Mouse (Mus musculus) regulatory T cell (primary cell): ENCODE measurements around the gene Spry2.

ENCODE experiments used
- in situ Hi-C: fragments of 300-600 bp; cut with MboI, MseI; formaldehyde crosslinking; loops from one replicate; pipeline ENCODE4 v1.15.1; 2025; ENCODE audit warnings: high pct_unique_total_duplicates

Spry2 gene

DNA sequence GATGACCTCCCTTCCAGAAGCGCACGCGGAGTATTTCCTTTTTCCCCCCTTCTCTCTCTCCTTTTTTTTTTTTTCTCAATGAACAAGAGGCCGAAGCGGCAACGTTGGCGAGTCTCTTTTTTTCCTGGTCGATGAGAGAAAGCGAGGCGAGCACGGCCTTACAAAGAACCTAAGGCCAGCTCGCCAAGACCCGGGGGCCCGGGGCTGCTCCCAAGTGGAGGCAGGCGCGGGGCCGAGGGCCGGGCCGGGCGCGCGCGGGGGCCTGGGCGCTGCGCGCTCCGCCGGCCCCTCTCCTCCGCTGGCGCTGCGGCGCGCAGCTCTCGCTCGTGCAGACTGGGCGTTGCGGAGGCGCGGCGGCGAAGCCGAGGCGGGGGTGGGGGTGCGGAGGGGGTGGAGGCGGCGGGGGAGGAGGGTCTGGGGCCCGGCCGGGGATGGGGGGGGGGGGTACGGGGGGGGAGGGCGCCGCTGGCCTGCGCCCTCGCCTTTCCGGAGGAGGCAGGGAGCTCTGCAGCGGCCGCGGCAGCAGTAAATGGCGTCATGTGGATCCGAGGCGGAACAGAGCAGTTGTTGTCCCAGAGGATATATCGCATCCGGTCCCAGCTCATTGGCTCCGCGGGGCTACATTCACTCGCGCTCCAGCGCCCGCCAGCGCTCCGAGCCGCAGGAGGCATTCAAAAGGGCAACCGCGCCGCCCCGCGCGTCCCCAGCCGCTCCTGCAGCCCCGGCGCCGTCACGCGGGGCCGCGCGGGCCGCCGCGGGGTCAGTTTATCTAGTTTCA is at the start of gene Spry2:
TSS of gene Spry2 (minus strand) at position 29 of the 778 bp plus-strand sequence.
- in situ Hi-C loops, result no loop called here

DNA sequence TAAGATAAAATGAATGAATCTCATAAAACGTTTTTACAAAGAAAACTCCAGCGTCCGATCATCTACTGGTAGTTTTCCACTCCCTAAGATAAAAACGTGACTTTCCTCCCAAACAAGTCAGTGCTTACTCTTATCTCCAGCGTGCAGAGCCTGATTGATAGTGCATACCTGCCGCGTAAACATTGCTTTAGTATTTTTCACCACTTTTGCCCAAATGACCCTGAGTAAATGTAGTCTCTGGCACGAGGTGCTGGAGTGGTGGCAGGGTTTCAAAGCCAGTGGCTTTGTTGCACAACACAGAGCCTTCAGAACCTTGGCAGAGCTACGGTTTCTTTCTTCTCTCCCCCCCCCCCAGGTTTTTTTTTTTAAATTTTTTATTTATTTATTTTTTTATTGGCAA is 44.7 kb upstream of the Spry2 start:
- in situ Hi-C loops, result no loop called here

DNA sequence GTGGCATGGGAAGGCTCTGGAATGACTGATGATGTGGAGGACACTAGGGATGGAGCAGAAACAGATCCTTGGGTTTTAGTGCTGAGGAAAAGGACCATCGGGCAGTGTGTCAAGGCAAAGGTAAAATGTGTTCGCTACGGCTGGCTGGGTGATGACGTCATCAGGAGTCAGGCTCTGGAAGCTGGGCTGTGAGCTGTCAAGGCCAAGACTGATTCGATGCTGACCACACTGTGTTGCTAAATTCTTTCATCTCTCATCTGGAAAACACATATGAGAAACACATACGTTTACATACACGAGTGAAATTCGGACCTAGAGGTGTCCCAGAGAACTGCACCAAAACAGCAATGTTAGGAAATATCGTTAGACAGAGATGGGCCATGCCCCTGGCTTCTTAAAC is 30.1 kb upstream of the Spry2 start:
- in situ Hi-C loops, result no loop called here

DNA sequence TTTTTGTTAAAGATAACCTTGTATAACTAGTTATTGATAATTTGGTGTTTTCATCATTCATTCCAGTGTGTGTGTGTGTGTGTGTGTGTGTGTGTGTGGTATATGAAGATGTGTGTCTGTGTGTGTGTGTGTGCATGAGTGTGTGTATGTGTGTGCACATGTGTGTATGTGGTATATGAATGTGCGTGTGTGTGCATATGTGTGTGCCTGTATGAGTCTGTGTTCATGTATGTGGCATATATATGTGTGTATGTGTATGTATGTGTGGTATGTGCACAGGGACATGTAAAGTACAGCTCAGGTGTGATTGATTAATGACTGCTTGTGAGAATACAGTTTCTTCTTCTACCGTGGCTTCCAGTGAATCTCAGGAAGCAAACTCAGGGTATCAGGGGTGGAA is 28.7 kb upstream of the Spry2 start:
- in situ Hi-C loops, result no loop called here

DNA sequence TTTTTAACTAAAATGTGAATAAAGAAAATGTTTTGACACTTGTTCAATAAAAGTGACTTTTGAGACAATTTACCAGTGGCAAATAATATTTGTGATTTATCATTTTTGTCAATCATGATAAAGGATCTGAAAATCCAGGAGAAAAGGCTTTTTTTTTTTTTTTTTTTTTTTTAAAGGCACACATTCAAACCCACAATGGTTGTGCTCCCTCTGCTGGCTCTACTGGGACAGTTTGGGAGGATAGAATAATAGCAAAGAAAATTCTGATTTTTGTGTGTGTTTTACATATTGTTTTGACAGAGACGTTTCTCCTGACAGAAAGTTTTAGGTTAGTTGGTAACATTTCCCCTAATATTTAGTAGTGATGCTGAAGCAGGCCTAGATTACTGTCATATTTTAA is 28.1 kb upstream of the Spry2 start:
- in situ Hi-C loops, result loop anchor here (25.0 kb wide), 1 partner anchor 1437 kb away; no protein-coding TSS in a partner anchor

DNA sequence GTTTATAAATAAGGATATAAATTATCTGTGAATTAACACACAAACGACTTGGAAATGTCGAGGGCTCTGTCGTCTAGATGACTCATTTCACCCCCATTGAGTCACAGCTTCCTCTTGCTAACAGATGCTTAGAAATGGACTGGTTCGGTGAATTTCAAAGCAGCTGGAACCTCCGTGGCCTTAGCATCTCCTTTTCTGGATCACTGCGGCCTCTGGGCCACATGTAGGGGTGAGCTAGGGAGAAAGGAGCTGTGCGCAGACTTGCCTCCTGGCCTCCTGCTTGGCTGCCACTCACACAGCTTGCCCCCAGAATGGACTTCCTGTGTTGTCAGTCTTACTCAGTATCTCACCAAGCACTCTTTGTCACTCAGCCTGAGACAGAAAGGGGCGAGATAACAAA is 26.3 kb upstream of the Spry2 start:
- in situ Hi-C loops, result loop anchor here (25.0 kb wide), 1 partner anchor 1436 kb away; no protein-coding TSS in a partner anchor

DNA sequence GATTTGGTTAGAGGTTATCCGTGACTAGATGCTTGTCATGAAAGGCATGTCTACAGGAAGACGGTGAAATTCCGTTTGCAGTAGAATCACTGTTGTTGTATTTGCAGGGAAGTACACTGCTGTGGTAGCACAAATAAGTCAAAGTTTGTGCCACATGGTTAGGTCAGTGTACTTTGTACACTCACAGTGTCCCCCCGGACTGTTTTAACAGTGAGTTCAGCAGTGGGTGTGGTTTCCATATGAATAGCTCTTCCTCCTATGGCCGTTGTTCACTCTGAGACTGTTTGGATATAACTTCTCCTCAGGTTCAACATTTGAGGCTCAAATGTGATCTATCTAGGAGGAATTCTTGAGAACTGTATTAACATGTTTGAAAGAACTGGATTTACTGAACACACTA is 25.8 kb upstream of the Spry2 start:
- in situ Hi-C loops, result loop anchor here (25.0 kb wide), 1 partner anchor 1435 kb away; no protein-coding TSS in a partner anchor

DNA sequence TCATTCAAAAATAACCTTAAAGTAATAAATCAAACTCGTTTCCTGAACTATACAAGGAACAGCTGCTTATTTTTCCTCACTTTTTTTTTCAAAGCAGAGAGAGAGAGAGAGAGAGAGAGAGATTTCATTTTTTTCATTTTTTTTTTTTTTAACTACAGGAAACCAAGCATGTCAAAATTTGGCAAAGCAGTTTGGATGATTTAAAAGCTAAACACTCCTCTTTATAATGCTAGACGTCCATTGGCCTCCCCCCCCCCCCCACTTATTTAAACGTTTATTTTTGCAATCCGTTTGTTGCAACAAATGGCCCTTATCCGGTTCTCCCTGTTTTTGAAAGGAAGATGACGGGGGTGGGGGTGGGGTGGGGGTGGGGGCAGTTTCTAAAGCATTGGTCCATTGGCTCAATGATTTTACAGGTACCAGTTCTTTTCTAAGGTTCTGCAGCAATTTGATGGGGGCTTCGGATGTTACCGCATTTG is 24.6 kb upstream of the Spry2 start:
- in situ Hi-C loops, result loop anchor here (25.0 kb wide), 1 partner anchor 1434 kb away; no protein-coding TSS in a partner anchor

DNA sequence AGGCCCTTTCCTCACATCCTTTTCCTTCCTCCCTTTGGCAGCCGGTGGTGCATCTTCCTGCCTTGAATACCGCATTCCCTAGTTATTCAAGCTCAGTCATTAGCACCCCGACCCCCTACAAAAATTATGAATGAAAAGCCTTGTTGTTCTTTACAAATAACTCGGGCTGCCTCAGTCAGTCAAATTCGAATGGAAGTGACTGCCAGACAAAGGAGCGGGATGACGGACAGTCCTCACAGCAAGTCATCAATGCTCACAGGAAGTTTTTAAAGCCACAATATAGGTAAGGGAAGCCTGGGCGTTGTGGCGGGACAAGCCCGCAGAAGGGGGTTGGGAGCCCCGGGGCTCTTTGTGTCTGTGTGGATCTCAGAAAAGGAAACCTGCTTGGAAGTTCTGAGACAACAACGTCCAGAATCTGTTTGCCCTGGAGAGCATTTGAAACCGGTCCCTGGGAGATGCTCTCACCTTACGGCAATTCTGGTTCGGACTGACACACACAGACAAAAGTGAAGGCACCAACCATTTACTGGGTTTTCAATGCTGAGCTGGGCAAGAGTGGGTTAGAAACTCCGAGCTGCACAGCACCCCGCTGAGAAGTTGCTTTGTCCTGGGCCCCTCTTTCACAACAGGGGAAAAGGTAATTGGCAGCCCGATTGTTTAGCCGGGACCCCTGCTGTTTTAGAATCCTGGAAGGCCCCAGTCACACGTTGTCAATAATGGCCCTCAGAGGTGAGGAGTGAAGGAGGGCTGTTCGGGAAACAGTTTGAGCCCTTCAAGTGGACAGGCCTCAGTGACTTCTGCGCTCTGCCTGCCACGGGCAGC is 24.0 kb upstream of the Spry2 start:
- in situ Hi-C loops, result loop anchor here (25.0 kb wide), 1 partner anchor 1433 kb away; no protein-coding TSS in a partner anchor

DNA sequence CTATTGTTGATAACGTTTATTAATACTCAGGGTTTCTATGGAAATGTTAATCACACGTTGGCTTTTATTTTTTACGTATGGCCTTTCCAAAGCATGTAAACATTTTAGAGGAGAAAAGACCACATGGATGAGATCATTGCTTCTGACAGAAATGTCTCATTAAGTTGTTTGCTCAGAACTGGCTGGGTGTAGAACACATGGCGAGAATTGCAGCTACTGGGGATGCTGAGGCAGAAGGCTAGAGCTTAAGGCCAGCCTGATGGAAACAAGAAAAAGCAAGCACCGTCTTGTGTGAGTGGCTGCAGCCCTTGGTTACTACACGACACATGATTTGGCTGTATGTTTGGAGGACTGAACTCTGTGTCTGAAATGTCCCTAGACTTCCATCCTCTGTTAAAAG is 10.6 kb upstream of the Spry2 start:
- in situ Hi-C loops, result loop anchor here (10.0 to 25.0 kb wide), 2 partner anchors 512 to 1420 kb away; no protein-coding TSS in a partner anchor

DNA sequence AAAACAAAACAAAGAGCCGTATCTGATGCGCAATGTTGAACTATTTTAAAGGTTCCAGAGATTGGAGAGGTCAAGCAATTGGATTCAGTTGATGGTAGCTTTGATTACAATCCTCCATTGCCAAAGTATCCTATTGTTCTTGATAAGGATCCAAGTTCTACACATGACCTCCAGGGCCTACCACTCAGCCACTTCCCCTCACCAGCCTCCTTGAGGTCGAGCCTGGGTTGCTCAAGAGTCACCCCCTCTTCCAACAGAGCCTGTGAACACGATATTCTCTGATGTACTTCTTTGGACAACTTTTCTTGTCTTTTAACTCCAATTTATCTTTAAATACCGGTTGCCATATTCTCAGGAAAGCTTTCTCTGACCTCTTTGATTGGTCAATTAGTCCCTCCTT is 9.3 kb upstream of the Spry2 start:
- in situ Hi-C loops, result loop anchor here (10.0 to 25.0 kb wide), 2 partner anchors 511 to 1419 kb away; no protein-coding TSS in a partner anchor

DNA sequence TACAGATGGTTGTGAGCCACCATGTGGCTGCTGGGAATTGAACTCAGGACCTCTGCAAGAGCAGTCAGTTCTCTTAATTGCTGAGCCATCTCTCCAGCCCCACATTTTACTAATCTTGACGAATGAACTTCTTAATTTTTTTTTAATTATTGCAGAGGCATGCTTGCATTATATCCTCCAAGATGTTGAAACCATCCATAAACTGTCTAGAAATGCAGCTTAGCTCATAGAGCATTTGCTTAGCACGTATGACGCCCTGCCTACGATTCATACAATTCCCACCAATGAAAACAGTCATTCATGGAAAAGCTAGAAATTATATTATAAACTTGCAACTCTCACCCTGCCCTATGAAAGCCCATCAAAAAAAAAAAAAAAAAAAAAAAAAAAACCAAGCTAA is 8.9 kb upstream of the Spry2 start:
- in situ Hi-C loops, result loop anchor here (10.0 to 25.0 kb wide), 2 partner anchors 511 to 1418 kb away; no protein-coding TSS in a partner anchor

DNA sequence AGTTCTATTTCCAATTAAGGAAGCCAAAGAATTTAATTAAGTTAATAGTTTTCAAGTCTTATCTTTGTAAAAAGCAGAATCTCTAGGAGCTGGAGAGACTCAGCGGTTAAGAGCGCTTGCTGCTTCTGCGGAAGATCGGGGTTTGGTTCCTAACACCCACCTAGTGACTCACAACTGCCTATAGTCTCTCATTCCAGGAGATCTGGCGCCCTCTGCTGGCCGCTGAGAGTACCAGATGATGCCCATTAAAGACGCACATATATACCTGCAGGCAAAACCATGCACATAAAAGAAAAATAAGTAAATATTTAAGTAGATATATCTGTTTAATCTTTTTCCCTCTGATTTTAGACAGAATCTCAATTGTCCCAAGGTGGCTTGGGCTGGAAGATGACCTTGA is 6.2 kb upstream of the Spry2 start:
- in situ Hi-C loops, result loop anchor here (10.0 to 25.0 kb wide), 2 partner anchors 508 to 1416 kb away; no protein-coding TSS in a partner anchor

DNA sequence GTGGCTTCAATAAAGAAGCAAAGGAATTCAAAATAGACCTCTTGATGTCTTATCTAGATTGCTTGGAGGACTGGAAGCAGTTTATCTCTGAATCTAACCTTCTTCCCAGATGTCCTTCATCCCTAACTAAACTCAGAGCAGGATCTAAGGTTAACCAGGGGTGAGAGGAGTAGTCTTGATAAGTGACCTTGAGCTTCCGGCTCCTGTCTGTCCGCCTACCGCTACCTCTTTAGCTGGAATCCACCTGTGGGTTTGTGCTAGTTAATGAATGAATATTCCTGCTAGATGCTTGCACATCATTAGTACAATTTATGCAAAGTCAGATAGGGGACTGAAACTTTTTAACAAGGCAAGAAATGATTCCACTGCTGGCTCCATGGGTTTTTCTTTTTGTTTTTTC is 4.2 kb upstream of the Spry2 start:
- in situ Hi-C loops, result loop anchor here (10.0 to 25.0 kb wide), 2 partner anchors 506 to 1414 kb away; no protein-coding TSS in a partner anchor

DNA sequence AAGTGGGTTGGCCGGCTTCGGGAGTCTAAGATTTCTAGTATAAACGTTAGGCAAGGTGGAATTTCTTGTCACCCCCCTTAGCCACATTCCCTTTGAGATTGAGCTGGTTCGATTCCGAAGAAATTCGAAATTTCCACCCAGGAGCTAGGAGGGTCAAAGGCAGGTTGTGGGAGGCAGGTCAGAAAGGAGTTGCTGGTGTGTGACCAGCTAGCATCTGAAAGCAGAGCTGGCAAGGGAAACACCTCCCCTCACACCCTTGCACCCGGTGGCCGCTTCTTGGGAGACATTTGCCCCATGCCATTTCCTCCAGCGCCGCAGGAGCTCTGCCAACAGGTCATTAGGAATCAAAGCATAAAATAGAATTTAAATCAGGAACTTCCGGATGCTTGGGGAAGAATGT is 2.5 kb upstream of the Spry2 start:
- in situ Hi-C loops, result no loop called here

DNA sequence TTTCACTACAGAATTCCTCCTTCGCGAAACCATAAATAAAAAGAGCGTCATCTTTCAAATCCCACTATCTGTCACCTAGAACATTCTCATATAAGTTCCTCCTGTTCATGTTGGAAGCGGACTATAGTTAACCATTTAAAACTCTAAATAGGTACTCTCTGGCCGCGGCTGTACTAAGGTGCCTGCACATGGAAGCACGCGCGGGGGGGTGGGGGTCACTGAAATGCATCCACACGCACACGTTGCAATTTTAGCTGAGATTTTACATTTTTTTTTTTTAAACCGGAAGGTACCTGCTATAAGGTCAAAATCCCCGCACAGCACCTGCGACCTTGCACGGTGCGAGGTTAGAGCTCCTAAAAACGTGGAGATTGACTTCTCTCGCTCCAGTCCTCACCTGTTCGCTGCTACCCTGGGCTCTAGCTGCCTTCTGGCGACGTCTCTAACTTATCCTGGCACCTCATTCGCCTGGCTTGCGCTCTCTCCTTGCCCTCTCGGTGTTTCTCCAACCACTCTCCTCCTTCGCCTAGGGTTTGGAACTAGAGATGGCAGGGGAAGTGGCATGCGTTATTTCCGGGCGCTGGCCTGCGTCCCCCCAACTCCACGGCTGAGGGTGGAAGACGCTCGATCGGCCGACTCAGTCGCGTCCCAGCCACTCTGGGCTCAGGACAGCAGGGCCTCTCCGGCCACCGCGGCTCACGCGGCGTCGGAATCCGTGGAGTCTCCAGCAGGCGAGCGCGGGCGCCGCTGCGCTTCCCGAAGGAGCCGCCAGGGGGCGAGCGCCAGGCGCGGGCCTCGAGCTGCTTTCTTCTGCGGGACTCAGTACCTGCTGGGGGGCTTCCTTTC is 1.9 kb upstream of the Spry2 start:
- in situ Hi-C loops, result no loop called here

DNA sequence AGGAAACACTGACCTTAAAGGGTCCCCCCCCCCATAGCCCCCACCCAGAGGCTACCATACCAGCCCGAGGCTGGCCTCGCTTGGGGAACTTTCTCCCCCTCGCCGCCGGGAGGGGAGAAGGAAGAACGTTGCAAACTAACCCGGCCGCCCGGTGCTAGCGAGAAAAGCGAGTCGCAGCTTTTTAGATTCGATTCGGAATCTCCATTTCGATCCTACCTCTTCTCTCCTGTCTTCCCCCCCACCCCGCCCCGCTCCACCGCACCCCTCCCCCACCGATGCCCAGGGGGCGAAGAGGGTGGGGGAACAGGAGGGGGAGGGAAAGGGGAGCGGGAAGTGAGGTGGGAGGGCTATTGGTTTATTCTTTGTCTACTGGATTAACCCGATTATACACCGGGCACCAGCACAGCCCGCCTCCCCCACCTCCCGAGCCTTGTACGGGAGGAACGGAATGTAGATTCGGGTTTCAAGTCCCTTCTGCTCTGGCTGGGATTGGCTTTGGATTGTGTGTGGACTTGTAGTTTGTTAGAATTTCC is 1.0 kb upstream of the Spry2 start:
- in situ Hi-C loops, result no loop called here

DNA sequence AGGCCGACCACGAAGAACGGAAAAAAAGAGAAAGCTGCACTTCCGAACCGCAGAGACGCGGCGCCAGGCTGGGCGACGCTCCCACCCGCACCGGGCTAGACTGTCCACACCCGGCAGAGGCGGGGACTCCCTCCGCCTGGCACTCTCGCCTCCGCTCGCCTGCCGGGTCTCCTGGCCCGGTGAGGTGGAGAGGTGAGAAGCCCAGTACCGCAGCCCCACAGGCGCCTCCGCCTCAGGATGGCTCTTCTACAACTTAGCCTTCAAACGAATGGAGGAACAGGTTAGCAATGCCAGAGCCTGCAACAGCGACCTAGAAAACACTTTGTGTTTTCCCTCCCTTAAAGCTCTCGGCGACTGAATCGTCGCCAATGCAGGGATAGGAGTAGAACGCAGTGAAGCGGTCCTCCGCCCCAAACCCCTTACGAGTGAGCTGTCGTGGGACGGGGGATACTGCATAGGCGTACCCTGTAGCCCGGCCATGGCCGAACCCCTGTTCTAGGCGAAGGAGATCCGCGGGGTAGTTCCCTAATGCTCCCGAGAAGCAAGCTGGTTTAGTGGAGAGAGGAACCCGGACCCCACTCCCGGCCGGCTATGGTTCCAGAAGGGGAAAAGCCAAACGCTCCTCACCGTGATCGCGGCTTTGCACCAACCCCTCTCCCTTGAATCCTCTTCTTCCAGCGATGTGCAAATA is 513 bp downstream of the Spry2 start:
- in situ Hi-C loops, result no loop called here

DNA sequence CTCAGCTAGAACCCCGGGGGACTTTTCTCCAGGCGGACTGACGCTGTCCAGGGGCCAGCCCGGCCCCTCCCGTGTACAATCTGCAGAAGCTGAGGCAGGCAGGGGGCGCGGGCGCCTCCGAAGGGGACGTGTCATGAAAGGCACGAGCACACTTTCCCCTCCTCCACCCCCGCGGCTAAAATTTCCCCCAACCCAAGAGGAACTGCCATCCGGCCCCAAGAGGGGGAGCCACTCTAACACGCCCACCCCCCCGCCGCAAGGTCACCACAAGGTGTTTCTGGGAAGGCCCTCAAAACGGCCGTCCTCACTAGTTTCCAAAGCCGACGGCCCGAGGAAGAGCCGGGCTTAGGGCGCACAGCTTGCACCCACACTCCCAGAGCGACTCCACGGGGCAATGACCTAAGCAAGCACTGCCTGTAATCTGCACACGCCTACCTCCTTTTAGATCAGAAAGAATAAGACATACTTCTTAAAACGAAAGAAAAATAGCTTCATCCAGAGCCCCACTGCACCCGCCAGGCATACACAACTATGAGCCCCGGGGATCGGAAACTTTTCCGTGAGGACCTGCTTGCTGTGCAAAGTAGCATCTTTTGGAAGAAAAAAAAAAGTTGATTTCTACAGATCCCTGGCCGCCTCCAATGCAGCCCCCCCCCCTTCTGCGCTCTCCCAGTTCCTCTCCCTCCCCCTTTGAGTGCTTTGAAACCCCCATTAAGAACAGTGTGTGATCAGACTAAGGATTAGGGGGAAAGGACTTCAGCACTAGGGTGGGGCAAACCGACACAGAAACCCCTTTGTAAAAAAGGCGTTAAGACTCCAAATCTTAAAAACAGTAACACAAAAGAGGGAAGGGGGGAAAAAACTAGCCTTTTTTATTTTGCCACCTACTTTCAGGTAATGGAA is 1.4 kb downstream of the Spry2 start:
- in situ Hi-C loops, result no loop called here
